Mouse (Mus musculus): ENCODE data around the gene Obsl1.
A peak's percentile ranks its signal among the peaks of the same experiment; 100 is the strongest.

The Obsl1 gene

DNA sequence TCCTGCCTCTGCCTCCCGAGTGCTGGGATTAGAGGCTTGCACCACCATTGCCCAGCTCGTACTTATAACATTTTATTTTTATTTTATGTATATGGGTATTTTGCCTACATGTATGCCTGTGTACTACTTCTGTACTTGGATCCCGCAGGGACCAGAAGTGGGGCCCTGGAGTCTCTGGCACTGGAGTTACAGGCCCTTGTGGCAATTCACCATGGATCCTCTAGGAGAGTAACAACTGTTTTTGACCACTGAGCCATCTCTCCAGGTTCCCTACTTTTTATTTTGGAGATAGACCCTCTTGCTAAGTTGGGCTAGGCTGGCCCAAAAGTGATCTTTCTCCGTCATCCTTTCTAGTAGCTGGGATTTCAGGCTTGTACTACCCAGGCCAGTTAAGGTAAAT, 12.2 kb upstream of the Obsl1 start:
- DNase-seq (ENCODE audit: low read depth), result no peak

DNA sequence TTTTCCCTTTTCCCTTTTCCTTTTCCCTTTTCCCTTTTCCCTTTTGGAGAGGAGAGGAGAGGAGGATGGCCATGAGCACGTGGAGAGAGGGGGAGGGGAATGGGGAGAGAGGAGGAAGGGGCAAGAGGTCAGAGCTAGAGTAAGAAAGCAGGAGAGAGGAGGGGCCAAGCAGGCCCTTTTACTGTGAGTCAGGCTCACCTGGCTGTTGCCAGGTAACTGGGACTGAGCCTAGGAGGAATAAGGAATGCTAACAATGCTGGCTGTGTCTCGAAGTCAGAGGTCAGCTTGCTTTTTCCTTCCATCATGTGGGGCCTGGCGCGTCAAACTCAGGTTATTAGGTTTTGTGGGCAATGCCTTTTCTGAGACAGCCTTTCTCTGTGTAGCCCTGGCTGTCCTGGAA, 11.7 kb upstream of the Obsl1 start:
- DNase-seq (ENCODE audit: low read depth), result no peak

DNA sequence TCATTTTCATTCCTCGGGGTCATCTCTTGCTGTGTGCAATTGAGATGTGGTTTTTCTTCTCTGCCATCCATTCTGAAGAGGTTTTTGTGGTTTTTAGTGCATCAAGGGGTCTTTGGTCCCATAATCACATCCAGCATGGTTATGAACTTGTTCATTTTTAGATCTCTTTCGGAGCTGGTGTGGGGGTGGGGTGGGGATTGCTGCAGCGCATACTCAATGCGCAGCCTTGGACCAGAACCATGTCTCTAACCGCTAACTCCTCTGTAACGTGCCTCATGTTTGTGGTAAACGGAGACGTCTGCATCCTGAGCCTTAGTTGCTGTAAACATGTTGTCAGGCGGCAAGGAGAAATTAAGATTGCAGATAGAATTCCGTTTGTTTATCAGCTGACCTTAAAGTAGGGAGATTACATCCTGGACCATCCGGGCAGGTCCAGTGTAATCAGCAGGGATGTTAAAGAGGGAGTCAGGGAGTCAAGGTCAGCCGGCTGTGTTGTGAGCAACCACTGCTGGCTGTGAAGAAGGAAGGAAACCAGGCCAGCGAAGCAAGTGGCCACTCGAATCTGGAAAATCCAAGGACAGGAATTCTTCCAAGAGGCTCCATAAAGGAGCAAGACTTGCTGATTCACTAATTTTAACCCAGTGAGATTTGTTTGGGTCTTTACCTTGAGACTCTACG, 10.6 kb upstream of the Obsl1 start:
- peak; percentile 15 for DNase-seq (ENCODE audit: low read depth)

DNA sequence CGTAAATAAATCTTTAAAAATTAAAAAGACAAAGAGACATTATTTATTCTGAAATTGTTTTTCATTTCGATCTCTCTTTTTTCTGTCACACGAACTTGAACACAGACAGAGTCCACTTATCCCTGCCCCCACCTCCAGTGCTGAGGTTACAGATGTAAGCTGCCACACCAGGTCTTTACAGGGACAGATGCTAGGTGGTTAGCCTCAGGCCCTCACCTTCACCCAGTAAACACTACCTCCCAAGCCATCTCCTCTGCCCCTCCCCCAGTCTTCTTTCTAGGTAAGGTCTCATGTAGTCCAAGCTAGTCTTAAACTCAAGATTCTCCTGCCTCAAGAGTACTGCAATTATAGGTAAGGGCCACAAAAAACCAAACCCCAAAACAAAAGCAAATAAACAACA, 6.3 kb upstream of the Obsl1 start:
- DNase-seq (ENCODE audit: low read depth), result no peak

DNA sequence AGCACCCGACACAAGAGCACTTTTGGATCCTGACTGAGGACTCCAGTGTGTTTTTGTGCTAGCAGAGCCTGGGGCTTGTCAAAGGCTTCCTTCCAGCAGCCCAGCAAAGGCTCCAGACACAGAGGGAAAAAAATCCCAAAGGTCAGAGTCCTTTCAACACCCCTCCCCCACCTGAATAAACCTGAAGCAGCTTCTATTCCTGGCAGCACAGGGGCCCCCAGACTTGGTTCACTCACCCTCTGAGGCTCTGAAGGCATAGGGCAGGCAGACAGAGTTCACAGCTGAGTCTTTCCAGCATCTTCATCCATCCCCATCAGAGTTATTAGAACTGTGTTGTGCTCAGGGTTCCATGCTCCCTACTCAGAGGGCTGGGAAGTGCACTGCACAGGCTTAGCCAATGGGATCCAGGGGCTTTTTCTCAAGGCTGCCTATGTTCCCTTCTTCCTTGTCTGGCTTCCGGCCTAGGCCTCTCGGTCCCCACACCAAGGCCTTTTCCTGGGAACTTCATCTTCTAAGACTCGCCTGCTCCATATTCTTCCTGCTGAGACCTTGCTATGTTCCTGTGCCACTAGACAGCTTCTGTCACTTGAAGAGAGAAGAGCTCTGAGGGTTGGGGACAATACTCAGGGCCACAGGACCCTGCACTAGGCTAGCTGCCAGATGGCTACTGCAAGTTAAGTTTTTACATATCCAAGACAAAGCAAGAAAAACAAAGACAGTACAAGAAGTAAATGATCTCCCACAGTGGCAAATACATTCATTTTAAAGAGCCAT, 5.4 kb upstream of the Obsl1 start:
- no peak for DNase-seq (ENCODE audit: low read depth)

DNA sequence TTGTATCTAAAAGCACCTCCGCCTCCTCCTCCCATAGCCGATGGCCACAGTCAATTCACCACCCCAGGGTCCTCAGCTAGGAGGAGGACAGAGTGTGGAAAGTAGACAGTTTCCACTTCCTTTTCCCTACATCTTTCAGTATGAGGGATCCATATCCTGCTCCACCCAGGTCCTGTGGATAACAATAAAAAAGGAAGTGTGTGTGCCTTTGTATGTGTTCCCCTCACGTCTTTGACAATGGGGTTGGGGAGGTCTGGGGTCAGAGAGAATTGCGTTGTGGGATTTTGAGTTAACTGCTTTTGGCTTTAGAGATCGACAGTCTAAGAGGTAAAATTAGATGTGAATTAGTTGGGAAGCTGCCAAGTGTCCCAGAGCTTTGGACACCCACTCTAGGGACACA, 3.9 kb upstream of the Obsl1 start:
- DNase-seq (ENCODE audit: low read depth), result no peak

DNA sequence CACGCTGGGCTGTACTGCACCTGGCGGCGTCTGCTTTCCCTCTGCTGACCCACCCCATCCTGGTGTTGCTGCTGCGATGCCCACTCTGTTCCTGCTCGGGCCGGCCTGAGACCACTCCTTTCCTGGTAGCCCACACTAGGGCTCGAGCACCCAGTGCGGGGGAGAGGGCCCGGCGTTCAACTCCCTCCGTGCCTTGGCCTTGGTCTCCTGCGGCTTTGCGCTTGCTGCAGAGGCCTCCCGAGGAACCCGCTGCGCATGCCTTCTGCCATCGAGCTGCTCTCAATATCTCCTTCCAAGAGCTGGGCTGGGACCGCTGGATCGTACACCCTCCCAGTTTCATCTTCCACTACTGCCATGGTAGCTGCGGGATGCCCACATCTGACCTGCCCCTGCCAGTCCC, 3.3 kb upstream of the Obsl1 start:
- no peak for DNase-seq (ENCODE audit: low read depth)

DNA sequence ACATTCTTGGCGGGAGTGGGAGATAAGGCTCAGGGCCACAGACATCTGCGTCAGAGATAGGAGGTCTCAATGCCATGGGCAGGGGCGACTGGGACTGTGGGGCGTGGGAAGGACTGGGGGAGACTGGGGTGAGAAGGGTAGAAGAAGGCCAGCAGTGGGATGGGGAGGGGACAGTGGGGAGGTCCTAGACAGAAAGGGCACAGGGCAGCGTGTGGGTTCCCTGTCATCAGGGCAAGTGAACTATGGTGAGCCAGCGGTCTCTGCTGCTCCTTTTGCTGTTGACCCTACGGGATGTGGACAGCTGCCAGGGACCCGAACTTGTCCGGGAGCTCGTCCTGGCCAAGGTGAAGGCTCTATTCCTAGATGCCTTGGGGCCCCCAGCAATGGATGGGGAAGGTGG, 754 bp upstream of the Obsl1 start, which contains the start of gene Inha:
Gene Inha, plus strand, starts transcription at position 72 of the 400 bp plus-strand sequence.
- DNase-seq (ENCODE audit: low read depth), result no peak

DNA sequence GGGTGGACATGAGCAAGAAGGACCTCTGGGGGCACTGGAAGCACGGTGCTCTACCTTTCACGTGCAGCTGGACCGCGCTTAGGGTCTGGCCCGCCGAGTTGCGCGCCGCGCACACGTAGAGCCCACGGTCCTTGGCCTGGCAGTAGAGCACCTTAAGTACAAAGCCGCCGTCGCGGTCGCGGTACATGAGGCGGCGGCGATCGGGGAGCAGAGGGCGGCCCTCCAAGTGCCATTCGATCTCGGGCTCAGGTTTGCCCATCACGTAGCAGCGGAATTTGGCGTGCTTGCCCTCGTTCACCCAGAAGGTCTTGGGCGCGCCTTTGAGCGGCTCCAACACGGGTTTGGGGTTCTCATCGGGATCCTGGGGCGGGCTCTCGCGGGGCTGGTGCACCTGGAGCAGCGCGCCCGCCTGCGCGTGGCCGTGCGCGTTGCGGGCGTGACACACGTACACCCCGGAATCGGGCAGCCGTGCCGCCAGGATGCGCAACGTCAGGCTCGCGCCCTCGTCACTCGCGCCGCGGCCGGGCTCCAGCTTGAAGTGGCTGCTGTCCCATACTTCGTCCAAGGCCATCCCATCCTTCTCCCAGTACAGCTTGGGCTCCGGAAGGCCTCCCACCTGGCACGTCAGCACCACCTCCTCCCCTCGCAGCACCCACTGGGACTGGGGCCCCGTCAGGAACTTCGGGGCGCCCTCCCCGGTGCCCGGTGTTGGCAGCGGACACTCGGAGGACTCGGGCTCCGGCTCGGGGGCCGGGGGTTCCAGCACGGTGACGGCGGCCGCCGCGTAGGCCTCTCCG, 895 bp downstream of the Obsl1 start:
- DNase-seq (ENCODE audit: low read depth), result peak; percentile 20

DNA sequence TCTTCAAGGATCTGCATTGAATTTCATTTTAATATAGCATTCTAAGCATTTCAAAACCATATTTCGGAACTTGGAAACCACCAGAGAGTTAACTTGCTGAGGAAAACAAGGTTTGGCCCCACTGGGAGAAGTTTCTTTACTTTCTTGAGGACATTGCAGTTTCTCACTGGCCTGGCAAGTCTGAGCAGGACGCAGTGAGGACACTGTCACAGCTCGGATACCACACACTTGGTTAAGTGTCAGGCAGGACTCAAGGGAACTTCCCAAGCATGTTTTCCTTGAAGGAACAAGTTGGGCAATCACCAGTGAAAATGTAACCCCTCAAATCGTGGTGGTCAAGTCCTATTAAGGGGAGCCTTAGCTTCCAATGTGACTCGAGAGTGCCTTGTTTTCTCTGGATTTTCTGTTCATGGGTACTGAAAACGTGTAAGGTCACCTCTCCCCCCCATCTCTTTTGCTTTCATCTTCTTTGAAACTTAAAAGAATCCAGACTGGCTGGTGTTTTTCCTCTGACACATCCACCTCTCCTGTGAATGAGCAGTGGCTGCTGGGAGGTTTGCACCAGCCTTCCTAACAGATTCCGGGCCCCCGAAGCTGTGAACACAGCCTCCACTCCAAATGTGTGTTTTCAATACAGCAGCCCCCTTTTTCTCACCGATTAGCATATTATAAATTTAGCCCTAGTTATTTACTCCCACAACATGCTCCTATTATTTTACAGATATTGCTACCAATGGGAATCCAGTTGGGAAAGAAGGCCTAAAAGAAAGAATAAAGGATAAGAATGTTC, 1.8 kb downstream of the Obsl1 start:
- no peak for DNase-seq (ENCODE audit: low read depth)

DNA sequence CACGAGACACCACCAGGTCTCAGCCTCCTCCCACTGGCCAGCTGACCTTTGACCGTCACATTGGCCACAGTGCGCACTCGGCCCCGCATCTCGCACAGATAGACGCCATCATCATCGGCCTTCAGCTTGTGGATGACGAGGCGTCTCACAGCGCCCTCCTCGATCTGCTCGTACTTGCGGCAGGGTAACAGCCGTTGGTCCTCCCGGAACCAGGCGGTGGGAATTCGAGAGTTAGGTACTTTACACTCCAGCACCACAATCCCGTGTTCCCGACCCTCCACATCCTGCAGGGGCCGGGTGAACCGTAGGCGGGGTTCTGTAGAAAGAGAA, 2.6 kb downstream of the Obsl1 start:
- DNase-seq (ENCODE audit: low read depth), result no peak

DNA sequence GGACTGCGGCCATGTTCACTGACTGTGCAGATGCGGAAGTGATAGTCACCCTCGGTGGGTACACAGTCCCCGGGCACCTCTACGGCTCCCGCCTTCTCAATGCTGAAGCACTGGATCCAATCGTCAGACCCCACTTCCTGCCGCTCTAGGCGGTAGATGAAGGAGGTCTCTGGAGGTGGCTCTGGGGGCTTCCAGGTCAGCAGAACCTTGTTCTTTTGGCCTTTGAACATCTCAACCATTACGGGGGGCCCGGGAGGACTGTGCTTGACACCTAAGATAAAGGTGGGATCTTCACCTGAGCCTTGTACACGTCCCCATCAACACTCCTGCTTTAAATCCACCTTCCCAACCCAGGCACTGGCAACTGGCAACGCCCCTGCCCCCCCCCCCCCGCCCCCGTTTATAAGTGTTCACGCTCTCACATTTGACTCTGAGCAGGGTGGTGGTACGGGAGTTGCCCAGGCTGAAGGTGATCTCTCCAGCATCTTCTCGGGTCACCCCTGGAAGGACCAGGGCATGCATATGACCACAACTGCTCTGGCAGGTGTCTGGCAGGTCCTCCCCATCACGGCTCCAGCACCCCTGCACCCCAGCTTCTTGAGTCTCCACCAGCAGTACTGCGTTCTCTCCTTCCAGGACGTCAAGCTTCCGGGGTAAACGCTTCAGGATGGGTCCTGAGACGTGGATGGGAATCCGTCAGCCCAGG, 3.2 kb downstream of the Obsl1 start:
- DNase-seq (ENCODE audit: low read depth), result no peak

DNA sequence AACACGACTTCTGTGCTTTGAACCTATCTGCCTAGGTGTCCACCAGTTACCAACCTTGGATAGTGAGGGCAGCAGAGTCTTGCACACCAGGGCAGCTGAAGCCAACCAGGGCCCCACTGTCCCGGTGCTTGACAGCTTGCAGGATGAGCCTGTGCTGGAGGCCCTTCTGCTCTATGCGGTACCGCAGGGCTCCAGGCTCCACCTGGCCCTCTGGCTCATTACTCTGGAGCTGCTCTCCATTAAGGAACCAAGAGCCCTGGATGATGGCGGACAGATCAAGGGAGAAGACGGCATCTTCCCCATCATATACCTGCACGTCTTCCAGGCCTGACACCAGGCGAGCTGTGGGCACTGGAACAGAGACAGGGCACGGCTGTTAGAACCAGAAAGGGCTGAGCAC, 4.3 kb downstream of the Obsl1 start:
- DNase-seq (ENCODE audit: low read depth), result no peak

DNA sequence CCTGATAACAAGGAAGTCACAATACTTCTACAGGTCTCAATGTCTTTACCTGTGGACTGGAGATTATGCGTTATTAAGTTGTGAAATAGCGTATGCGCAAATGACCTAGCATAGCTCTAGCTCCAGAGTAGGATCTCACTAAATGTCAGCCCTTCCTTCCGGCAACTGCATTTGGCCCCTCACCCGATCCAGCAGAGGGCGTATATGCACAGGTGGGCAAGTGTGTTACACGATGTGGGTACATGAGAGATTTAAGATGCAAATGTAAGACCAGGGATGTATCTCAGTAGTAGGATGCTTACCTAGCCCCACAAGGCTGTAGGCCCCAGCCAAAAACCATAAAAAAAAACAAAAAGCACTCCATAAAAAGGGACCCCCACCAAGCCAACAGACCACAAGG, 6.8 kb downstream of the Obsl1 start:
- DNase-seq (ENCODE audit: low read depth), result no peak

DNA sequence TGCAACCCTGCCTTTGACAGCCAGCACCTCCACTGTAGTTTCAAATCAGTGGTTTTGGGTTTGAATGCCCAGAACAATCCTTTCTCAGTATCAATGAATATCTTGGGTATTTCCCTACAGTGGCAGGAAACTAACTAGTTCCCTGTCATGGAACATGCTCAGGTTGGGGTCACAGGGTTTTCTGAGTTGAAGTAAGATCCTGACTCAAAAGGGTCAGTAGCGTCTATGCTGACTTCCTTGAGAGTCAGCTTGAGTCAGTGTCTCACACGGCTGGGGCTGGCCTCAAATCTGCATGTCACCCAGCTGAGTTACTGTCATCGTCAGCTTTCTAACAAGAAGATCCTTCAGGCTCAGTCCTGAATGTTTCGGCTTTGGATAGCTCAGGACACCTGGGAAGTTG, 7.4 kb downstream of the Obsl1 start:
- DNase-seq (ENCODE audit: low read depth), result no peak

DNA sequence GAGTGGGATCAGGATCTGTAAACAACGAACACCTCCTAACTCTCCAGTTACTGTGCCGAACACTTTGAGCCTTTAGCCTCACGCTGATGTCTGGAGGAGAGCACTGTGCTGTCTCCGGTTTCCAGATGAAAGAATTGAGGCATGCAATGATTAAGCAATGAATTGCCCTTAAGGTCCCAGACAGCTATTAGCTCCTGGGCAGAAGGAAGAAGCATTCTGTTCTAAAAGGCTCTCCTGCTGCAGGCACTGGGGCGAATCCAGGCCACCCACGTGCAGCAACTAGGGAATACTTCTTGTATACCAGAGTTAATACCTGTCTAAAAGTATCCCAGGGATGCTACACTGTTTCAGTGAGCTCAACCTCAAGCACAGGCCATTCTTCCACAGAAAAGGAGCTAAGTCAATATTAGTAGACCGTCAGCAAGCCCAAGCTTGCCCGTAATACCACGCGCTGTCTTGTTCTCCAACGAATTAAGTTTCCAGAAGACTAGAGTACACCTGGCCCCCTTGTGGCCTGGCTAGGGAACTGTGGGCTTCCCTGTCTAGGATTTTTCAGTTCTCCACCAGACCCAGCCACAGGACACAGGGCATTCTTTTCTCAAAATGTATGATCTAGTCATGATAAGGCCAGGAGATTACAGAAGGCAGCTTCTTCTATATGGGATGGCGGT, 11.2 kb downstream of the Obsl1 start:
- peak; percentile 43 for DNase-seq (ENCODE audit: low read depth)

DNA sequence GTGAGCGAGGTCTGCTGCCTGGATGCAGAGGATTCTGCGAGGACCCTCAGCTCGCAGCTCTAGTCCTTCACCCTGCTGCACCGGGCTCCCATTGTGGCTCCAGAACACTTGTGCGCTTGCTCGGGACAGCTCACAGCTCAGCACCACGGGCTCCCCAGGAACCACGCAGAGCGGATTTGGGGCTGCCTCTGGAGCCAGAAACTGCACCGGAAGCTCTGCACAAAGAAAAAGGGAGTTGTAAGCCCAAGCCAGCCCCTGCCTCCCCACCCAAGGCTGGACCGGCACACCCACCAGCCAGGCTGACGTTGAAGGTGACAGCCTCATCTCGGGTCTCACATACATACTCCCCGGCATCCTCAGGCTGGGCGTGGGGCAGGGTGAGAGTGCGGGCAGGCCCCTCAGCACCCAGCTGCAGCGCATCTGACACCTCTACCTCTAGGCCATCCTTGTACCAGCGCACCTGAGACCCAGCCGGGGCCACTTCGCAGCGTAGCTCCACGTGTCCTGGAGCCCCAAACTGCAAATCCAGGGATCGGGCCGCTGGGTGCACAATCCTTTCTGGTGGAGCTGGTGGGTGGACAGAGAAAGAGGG, 13.6 kb downstream of the Obsl1 start:
- DNase-seq (ENCODE audit: low read depth), result no peak

DNA sequence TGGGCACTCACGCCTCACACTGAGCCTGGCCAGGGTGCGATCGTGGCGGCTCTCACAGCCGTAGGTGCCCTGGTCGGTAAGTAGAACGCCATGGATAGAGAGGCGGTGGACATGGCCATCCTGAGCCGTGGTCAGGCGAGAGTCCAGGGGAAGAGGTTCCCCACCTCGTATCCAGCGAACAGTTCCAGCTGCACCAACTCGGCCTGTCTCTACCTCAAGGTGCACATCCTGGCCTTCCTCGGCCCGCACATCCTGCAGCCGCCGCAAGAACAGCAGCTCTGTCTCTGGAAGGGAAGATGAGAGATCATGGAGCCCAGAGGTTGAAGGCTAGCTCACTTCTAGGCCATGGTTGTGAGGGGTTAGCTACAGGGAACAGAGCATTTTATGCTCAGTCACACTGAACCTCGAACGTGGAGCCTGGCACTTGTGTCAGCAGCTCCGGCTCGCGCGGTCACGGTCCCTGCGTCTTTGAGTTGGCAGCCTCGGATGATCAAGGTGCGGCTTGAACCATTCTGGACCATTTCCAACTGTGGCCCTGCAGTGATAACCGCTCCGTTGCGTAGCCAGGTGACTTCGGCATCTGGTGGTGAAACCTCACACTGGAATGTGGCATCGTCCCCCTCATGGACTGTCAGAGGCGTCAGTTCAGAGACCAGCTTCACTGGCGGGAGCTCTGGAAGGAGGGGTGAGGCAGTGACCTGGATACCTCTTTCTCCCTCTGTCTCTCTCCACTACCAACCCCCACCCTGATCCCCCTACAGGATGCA, 15.3 kb downstream of the Obsl1 start:
- no peak for DNase-seq (ENCODE audit: low read depth)

DNA sequence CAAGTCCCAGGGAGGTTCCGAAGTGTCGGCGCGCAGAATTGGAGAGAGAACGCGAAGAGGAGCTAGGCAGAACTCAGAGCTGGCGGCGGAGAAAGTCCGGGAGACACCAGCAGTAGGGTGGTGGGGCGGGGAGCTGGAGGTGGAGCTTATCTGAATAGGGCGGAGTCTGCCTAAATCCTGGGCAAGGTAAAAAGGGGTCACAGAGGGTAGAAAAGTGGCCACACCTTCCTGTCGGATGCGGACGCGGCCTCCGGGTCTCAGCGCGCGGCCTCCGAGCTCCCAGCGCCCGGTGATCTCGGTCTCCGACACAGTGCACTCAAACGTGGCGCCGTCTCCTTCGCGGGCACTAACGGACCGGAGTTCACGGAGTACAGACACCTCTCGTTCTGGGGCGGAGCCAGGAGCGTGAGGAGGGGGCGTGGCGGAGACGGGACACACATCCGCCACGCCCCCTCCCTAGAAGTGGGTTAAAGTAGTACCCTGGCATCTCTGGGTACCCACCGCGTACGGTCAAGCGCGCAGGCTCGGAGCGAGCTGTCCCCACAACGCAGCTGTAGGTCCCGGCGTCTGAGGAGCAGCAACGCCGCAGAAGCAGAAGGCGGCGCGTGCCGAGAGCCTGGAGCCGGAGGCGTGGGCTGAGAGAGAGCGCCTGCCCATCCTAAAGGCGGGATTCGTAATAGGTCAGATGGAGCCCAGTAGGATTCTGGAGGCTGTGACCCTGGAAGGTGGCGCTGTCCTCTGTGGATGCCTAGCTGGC, 18.7 kb downstream of the Obsl1 start:
- peak; percentile 87 for DNase-seq (ENCODE audit: low read depth)
